Mouse (Mus musculus) layer of hippocampus, postnatal 14 days (tissue): Measurements from ENCODE around the gene Hpcal1. TPM values are rescaled to one million over a fixed set of nuclear protein-coding genes. Genes with fewer than 3 reads are reported as not detected.

ENCODE experiments used
- DNase-seq, 2 experiments: peaks; one replicate each; pipeline ENCODE4 v3.0.0; 2021 to 2022; ENCODE audit warnings: low spot score in 2 of 2, mixed read lengths in 1 of 2
- total RNA-seq, 2 experiments: library from RNA; stranded (reverse); gene quantifications; 2 replicates each; pipeline ENCODE4 v1.2.3; 2021

Hpcal1 gene
- total RNA-seq, 2 experiments from 2014 or later: 41.1 to 45.4 TPM

DNA sequence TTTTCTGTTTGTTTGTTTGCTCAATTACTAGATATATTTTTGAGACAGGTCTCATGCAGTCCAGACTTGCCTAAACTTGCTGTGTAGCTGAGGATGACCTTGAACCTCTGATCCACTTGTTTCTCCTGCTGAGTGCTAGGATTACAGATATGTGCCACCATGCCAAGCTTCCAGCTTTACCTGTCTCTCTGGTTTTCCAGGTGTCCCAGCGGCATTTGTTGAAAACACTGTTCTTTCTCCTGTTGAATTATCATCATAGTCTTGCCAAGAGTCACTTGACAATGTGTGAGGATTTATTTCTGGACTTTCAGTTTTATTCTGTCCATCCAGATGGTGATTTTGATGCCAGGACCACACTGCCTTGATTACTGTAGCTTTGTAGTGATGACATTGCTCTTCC, 6.3 kb upstream of the Hpcal1 start:
- DNase-seq: no peak

DNA sequence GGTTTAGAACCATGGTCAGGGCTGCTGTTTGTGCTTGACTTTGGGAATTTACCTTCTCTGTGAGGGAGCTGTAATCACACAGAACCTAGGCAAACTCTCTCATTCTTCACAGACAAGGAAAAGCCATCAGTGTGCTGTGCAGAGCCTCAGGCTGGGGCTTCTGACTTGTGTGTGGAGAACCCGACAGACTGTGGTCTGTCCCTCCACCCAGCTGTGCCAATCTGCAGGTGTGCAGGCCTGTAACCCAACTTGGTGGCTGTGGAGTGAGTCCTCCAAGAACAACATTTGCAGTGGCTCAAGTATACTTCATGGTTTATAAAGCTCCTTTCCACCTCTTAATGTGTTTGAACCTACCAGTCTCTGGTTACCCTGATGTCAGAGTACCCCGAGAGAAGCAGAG, 4.5 kb upstream of the Hpcal1 start:
- DNase-seq: no peak

DNA sequence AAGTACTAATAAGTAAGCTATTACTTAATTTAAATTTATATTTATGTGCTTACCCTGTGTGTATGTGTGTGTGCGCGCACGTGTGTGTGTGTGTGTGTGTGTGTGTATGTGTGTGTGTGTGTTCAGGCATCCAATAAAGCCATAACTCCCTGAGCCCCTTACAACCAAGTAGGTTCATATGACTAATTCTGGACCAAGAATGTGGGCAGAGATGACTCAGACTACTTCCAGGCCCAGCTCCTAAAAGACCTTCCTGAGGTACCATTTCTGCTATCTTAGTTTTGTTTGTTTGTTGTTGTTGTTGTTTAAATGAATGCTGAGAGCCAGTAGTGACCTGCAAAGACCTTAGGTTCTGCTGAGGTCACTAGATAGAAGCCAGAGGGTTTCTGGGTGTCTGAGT, 1.7 kb upstream of the Hpcal1 start:
- no peak for DNase-seq

DNA sequence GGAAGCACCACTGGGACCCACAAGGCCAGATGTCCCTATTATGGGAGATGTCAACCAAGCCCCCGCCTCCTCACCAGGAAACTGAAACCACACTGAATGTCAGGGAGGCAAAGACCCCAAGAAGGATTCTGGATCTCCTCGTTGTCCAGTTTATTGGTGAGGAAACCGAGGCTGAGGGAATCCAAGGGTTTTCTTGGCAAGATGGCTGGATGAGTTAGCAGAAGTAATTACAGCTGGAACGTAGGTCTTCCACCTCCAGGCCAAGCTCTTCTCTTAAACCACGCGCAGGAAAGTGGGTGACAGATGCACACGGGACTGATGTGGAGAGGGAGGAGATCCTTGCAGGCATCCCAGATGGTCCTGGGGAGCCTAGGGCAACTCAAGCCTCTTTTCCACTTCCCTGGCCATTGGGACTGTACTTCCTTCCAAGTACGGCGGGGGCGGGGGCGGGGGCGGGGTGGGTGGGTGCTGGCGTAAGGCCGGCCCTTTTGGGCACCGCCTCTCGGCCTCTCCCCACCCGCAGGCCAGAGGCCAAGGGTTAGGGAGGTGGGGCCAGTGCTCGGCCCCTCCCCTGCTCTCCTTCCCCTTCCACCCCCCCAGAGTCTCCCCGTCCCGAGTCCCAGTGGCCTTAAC, 609 bp upstream of the Hpcal1 start:
- no peak for DNase-seq

DNA sequence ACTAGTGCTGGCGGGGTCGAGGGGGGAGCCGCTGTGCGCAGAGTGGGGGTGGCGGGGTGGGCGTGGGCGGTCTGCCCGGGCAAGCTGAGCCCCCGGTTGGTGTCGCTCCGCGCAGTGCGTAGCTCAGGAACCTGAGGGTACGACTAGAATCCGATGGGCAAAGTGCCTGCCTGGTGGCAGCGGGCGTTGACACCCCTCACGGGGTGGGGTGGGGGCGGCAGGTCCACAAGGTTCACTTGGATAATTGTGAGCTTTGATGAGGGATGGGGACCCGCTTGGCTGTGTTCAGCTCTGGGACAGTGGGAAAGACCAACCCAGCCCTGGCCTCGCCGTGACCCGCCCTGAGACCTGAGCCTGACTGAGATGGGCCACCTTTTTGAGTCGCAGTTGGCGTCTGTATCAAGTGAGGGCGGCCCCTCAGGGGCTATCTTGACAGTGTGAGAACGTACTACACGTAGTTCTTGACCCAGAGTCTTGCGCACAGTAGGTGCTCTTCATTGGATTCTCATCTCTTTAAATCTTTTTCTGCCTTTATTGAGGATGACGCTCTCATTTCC, 742 bp downstream of the Hpcal1 start:
- no peak for DNase-seq

DNA sequence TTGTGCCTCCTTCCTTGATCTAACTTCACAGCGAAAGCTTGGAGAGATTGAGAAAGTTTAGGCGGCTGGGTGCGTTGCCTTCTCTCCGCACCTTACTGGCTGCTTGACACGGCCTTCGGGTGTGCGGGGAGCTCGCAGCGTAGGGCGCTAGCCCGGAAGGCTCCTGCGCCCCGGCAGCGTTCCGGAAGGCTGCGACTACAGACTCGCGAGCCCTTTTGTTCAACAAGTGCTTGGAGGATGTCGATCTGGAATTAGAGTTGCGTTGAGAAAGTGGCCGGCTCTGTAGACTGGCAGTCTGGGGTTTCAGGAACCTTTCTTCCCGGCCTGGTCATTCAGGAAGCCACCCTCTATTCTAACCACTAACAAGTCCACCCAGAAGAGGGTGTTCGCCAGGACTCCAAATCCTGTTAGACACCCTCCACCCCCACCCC, 1.2 kb downstream of the Hpcal1 start:
- DNase-seq: no peak

DNA sequence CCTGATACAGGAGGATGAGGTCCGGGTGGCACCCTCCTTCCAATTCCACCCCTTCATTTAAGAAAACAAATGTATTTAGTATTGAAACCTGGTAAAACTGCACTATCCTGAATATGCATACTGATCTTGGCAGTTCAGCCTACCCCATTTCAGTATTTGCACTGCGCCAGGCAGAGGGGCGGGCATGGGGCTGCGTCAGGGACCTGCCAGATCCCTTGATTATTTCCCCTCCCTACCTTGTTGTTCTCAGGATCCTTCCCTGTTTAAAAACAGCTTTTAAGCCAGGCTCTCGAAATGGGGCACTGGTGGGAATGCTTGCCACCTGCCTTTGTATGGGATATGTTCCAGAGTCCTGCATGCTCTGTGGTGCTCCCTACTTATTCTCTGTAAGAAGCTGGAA, 1.7 kb downstream of the Hpcal1 start:
- DNase-seq: no peak

DNA sequence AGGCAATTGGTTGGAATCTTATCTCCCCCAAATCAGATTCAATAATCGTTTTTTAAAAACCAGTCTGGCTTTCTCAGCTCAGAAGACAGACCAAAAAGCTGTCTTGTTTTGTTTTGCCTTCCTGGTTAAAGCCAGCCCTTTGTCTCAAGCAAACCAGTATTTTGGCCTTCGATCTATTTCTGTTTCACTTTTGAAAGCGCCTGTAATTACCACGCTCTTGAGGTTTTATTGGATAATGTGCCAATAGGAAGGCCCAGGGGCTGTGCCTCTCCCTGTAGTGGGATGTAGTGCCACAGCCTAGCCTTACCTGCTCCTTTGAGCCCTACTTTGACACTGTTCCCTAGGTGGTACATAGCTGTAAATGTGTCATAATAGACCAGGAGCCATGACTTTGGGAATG, 2.3 kb downstream of the Hpcal1 start:
- no peak for DNase-seq

DNA sequence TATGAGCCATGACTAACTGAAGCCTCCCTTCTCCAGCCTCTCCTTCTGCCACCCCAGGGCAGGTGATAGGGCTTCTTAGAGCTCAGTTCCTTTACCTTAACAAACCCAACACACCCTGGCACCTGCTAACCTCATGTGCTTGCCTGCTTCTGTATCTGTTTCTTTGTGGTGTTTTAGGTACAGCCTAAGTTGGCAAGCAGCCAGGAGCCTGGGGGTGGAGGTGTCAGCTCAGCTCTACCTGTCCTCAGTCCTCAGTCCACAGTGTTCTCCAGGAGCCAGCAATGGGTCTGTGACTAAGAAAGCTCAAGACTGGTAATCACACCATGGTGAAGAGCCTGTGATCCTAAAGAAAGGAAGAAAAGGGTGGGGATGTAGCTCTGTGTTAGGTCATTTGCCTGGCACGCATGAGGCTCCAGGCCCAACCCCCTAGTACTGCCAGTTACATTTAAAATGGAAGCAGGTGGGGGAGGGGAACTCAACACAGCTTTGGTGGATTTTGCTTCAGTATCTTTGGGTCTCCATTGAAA, 4.0 kb downstream of the Hpcal1 start:
- DNase-seq: no peak

DNA sequence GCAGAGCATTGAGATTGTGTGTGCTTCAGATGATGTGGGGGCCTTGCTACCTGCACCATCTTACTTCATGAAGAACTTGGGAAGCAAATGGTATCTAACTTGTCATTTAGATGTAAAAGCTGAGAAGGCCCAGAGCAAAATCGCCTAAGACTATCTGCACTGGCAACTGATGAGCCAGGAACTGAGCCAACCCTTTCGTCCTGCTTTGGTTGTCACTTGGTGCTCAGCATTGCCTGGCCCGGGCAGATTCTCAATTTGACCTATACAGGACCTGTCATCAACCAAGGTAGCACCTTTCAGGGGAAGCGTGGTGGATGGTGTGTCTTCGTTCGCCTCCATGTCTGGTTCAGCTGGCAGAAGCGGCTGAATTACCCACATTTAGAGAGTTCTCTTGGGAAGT, 5.7 kb downstream of the Hpcal1 start:
- no peak for DNase-seq

DNA sequence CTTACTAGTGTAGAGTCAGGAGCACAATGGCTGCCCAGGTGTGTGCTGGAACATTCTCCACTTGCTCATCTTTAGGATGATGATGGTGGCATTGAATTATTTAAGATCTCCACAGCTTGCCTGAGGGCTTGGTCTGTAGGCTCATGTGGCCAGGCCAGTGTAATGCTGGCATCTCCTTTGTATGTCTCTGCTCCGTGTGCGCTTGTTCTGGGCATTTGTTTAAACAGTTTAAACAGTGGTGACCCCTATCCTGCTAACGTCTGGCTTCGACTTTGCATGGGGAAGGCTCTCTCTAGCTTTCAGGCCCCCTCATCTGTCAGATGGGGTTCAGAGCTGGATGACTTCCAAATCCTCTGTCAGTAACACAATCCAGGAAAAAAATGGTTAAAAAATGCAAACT, 8.3 kb downstream of the Hpcal1 start:
- DNase-seq: no peak

DNA sequence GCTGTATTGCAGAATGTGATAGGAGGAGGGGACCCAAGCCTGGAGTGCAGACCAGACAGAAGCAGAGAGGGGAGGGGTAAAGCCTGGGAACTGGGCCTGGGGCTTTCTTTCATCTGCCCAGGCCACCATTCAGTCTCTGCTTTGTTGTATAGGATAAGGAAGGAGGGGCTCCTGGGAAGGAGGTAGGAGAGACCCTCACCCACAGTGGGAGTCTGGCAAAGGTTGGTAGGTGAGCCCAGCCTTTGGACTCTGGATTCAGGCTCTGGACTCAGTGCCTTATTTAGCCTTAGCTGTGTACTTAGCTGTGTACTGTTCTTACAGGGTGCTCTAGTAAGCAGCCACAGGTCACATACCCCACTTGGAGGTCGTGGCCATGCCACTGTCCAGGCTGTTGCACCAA, 8.8 kb downstream of the Hpcal1 start:
- DNase-seq: no peak

DNA sequence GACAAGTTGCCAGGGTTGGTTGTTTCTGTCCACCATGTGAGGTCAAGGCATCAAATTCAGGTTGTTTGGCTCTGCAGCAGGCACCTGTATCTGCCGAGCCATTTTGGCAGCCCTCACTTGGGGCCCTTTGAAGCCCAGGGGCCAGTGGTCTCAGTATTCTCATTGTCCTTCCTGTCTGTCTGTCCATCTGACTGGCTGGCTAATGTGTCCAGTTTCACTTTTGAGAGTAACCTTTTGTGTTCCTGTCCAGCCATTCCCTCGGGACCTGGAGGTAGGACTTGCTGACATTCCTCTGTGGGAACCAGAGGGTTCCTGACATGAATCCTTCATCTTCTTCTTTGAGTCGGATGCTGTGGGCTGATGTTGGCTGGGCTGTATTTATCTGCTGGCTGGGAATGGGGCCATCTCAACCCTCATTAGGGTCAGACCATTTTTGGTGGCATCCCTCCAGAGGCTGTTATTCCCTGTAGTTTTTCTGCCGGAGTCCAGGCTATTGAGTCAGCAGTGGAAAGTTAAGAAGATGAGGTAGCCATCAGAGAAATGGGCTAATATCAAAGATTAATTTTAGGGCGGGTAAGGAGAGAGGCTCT, 10.6 kb downstream of the Hpcal1 start:
- no peak for DNase-seq

DNA sequence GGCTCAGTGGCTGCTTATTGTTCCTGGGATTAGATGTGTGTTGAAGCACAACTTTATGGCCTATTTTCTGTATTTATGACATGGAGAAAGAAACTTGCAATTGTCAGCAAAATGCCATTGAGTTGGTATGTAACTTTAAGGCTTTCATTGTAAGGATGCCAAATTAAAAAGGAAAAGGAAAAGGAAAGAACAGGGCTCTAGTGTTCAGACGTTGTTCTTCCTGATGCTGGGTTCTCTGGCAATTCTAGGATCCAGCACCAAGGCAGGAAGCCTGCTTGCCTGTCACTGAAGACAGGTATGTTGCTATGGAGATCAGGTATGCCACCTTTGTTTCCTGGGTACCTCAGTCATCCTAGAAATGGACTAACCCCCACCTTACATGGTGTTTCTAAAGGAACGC, 11.1 kb downstream of the Hpcal1 start:
- no peak for DNase-seq

DNA sequence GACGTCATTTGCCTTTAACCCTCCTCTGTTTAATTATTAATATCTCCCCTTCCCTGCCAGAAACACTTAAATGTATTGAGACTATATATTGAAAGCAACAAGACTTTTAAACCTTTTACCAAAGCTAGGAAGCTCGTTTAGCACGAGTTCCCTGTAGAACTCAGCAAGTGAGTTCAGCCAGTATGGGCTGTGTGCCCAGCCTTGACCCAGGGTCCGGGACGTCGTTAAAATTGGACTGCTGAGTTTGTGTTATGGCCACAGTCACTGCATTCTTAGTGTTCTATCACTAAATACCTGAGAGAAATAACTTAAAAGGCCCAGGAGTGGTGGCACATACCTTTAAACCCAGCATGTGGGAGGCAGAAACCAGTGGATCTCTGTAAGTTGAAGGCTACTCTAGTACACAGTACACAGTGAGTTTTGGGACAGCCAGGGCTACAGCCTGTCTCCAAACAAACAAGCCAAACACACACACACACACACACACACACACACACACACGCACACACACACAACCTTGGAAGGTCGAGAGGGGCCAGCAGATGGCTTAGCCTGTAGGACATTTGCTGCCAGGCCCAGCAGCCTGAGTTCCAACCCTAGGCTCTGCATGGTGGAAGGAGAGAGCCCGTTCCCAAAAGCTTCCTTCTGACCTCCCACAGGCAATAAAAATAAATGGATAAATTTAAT, 11.7 kb downstream of the Hpcal1 start:
- no peak for DNase-seq

DNA sequence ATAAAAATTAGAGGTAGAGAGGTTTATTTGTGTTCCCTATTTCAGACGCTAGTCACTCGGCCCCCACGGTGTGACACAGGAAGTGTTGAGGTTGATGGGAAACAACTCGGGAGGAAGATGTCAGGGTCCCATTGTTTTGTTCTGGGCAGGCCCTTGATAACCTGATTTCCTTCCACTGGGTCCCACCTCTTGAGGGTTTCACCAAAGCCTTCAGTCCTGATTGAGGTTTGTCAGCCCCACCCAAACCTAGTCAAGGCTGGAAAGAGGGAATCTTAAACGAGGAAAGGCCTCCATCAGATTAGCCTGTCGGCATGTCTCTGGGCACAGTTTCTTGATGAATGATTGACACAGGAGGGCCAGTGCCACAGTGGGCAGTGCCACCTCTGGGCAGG, 12.3 kb downstream of the Hpcal1 start:
- no peak for DNase-seq

DNA sequence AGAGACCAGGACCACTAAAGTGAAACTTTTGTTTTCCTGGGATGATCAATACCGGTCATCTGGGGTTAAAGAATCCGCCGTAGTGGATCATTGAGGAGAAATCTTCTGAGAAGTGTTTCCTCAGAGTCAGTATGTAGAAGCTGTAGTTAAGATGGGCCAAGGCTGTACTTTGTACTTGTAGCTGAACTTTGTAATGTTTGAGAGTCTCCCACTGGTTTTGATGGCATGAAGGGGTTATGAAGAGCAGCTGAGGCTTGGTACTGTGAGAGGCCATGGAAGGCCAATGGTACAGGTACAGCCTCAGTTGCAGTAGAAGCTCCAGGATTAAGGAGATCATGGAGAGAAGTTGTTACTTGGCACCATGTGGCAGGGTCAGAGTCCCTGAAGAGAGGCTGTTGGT, 13.2 kb downstream of the Hpcal1 start:
- DNase-seq: no peak

DNA sequence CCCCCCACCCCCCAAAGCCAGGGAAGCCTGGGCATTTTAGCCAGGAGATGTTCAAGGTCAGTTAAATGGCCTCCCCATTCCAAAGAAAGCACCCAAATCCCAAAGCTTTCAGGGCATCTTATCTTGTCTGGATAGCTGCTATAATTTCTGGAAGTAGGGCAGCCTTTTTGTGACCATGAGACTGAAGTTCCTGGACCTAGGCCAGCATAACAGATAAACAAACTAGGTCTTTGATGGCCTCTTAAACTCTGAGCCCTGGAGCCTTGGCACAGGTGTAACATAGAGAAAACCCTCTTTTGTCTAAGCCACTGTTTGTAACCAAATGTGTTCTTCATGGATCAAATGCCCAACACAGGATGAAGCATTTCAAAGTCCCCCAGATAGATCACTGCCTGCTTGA, 16.8 kb downstream of the Hpcal1 start:
- DNase-seq: no peak

DNA sequence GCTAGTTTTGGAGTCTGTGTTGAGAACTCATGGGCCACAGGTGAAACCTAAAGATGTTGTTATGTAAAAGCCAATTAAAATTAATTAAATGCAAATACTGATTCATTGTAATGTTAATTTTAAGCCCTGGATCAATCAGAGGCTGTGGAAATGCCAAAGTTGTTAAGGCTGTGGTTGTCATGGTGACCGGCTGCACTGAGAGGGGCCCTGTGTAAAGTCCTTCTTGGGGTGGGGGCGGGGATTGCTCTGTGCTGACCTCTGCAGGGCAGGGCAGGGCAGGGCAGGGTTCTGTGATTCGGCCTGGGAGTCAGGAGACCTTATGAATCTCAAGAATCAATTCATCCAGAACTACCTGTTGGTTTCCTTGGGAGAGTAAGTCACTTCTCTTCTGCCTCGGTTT, 18.8 kb downstream of the Hpcal1 start:
- no peak for DNase-seq

DNA sequence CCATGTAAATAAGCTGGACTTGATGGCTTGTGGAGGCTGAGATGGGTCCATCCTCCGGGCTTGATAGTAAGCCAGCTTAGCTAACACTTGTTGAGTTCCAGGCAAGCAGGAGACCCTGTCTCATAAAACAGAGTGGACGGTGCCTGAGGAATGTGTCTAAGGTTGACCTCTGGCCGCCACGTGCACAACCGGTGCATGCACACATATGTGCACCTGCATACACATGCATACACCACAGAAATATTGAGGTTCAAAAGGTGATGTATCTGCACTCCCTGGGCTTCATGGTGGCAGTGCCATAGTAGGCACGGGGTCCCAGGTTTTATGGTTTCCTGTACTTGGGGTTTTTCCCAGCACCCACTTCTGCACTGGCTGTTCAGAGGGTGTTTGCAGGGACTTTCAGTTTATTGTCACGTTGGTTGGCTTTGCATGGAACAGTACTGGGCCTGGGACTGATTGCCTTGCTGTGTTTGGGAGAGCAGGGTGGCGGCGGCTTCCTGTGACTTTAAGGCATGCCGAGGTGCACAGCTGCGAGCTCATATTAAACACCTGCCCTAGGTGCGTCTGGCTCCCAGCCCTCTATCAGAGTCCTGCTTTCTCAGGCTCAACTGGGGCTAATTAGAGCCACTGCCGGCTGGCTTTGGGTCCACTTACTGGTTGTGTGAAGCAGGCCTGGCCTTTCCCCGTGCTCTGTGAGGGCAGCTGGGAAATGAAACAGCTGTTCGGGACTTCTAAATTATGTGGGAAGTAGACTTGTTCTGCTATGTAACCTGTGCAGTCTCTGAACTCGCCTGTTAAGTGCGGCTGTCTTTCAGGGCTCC, 19.5 kb downstream of the Hpcal1 start:
- no peak for DNase-seq

DNA sequence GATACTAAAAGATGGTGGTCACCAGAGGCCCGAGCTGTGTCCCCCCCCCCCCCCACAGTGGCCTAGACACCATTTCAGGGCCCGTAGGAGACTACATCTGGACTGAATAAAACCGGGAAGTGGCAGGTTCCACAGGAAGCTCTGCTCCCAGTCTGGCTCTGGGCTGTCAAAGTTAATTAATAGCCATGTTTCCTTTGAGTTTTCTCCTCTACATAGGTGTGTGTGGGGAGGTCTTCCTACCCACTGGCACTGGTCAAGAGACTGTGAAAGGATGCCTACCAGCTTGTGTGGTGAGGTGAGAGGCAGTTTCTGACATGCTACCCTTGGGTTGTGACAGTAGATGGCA, 20.1 kb downstream of the Hpcal1 start:
- no peak for DNase-seq
